Mouse (Mus musculus): ENCODE results near the gene Slc12a9. TPM values are rescaled to one million over a fixed set of nuclear protein-coding genes. Genes with fewer than 3 reads are reported as not detected.

The Slc12a9 gene
- 1 to 10 TPM; 2.3 to 3.1 TPM for total RNA-seq (2021)
- long read RNA-seq, experiment 1, partial matches to known transcripts: 0 of 2 reads
- long read RNA-seq, experiment 1, other reads (novel, unspliced or antisense): 1 of 2 reads
- long read RNA-seq, experiment 2: 0 reads

DNA sequence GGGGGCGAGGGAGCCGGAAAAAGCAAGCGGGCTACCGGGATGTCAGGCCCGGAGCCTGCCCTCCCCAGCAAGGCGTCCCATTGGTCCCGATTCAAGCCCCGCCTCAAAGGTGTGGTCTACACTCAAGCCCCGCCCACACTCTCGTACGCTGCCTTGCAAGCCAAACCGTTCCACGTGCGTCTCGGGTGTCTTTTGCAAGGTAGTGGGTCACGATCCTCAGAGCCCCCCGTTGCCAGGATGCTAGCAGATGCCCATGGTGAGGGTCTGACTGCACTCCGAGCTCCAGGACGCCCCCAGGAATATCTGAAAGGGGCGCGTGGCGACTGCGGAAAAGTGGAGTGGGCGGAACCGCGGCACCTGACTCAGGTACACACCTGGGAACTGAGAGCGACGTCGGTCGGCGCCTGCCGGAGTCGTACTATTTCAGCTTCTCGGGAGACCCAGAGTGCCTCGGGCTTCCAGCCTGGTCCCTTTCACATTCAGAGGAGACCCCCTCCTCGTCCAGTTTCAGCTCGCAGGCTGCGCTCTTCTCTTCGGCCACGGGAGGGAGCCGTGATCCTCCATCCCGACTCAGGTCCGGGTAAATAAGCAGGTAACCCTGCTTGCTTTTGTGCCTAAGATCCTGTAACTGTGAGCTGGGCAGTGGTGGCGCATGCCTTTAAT is at the start of gene Slc12a9:
Gene Slc12a9 (minus strand): TSS at position 86 of the 663 bp plus-strand sequence.
- DNase-seq: peak; percentile 89

GRCm38 (mm10) chr5:137381152-137381551 is 47.8 kb upstream of the Slc12a9 start:
- no peak for DNase-seq

DNA sequence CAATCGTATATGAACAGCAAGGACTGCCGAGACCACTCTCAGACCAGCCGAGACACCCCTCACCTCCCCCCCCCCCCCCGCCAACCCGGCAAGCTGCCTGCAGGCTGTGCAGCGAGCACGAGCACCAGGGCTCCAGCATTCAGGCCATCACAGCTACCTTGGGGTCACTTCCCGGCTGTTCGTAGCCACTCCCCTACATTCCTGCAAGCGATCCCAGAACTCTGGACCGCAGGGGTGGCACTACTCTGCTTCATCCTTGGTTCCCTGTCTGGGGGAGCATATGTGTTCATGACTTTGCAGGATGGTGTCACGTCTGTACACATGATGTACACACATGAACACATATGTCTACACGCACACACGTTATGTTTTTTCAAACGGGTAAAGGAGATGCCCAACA is 44.2 kb upstream of the Slc12a9 start:
- no peak for DNase-seq

DNA sequence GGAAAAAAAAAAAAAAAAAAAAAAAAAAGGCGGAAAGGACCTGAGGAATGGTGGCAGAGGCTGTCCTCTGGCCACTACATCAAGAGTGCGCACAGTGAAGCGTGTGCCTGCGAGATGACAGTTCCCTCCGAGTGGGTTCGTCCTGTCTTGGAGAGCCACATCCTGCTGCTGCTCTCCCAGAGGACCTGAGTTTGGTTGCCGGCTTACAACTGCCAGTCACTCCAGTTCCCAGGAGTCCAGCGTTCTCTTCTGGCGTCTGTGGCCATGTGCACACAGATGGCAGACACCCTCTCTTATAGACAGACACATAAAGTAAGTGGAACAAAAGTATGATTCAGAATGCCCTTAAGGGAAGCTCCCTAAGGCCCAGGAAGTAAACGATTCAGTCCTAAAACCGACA is 43.8 kb upstream of the Slc12a9 start:
- DNase-seq: no peak

- DNase-seq: no peak
Measured at GRCm38 (mm10) chr5:137376722-137377121, 43.3 kb upstream of the Slc12a9 start.

GRCm38 (mm10) chr5:137376198-137376597 is 42.8 kb upstream of the Slc12a9 start:
- no peak for DNase-seq

DNA sequence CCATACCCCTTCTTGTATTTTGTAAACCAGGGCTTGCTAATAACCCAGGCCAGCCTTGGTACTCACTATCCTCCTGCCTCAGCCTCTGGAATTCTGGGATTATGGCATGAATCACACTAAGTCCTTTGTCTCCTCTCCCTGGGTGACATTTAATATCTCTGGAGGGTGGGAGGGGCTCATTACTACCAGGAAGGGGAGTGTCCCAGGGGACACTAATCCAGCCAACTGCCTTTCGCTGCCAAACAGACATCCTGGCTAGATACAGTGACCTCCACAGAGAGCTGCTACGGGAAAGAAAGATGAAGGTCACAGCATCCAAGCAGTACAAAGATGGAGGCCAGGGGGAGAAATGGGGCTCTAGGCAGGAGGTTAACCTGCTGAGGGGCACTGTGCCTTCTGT is 42.2 kb upstream of the Slc12a9 start:
- peak; percentile 35 for DNase-seq

- DNase-seq: no peak
Measured at GRCm38 (mm10) chr5:137374521-137375080, 41.2 kb upstream of the Slc12a9 start.

- DNase-seq: no peak
Measured at GRCm38 (mm10) chr5:137373371-137373950, 40.1 kb upstream of the Slc12a9 start.

DNA sequence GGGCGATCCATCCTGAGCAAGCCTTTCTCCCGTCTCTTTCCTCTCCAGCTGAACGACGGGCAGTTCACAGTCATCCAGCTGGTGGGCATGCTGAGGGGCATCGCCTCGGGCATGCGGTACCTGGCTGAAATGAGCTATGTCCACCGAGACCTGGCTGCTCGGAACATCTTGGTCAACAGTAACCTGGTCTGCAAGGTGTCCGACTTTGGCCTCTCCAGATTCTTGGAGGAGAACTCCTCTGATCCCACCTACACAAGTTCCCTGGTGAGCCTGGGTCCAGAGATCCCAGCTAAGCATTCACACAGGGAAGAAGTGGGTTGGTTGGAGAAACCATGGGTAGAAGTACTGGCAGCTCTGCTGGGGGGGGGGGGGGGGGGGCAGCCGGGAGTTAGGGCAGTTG is 36.3 kb upstream of the Slc12a9 start:
- DNase-seq: no peak

DNA sequence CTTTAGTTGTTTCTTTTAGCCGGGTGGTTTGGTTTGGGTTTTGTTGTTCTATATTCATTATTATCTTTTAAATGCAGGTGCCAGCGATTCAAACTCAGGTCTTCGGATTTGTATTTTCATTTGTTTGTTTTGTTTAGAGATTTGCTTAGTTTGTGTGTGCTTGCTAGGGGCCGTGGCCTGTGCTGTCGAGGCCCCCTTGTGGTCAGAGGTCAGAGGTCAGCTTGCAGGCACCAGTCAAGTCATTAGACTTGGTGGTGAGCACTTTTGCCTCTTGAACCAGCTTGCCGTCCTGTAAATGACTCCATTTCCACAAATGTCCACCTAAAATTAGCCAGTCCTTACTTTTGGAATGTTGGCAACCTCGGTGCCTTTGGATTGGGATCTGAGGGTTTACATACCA is 25.0 kb upstream of the Slc12a9 start:
- no peak for DNase-seq

GRCm38 (mm10) chr5:137354091-137354490 is 20.7 kb upstream of the Slc12a9 start:
- no peak for DNase-seq

GRCm38 (mm10) chr5:137352011-137352975 is 18.9 kb upstream of the Slc12a9 start:
- no peak for DNase-seq

GRCm38 (mm10) chr5:137351394-137351793 is 18.0 kb upstream of the Slc12a9 start:
- DNase-seq: no peak

DNA sequence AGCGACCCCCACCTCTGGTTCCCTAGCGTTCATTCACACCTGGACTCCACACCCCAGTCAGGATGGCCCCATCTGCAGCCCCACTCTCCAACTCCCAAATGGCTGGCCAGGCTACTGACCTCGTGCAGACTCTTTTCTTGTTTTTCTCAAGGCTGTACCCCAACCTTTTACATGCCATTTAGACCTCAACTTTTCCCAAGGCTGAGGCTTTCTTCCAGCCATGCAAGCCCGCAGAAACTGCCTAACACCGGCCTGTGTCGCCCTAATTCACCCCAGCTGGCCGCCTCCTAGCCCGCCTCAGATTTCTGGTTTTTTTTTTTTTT is 17.6 kb upstream of the Slc12a9 start:
- DNase-seq: no peak

GRCm38 (mm10) chr5:137350205-137351057 is 17.0 kb upstream of the Slc12a9 start:
- no peak for DNase-seq

DNA sequence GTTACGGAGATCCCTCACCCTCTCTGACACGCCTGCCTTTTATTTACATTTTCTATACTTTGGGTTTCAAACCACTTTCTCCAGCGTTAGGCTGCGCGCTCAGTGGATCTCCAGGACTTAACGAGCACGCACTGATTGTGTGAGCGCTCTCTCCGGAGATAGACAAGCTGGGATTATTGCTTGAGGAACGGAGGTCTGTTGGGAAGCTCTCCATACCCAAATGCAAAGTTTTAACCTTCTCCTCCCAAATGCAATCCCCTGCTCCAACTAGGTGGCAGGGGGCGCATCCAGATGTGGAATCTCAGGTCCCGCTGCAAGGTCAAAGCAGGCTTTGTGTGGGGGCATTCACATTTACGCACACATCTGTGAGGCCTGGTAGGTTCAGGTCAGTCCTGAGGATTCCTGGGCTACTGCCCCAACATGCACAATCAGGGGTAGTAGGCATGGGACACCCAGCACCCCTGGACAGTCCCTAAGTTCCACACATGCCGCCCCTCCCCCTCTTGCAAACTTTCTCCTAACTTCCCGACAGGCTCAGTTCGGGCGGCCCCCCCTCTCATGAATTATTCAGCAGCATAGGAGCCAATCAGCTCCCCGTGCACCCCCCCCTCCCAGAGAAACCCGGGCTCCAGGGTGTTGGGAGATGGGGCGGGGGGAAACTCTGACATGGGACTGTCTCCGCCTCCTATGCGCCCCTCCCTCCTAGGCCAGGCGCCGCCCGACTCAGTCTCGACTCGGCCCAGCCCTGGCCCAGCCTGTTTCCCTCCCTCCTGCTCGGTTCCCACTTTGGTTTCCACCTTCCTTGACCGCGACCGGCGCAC is 16.2 kb upstream of the Slc12a9 start, which contains the start of gene Ephb4:
Gene Ephb4 (plus strand): TSS at position 726 of the 821 bp plus-strand sequence.
- DNase-seq: peak; percentile 95

- peak; percentile 70 for DNase-seq
Measured at GRCm38 (mm10) chr5:137348482-137349383, 15.3 kb upstream of the Slc12a9 start.

- DNase-seq: no peak
Measured at GRCm38 (mm10) chr5:137347856-137348255, 14.5 kb upstream of the Slc12a9 start.

All from gastrocnemius, postnatal 25 days (tissue).